Mouse (Mus musculus): Measurements from ENCODE around the gene Reps2. TPM values are rescaled to one million over a fixed set of nuclear protein-coding genes. Genes with fewer than 3 reads are reported as not detected.

Reps2 gene
- polyA plus RNA-seq (2014; fragmentation: Illumina TruSeq; extraction: RNeasy Lipid Tissue Mini Kit (QIAGEN cat#74804); ENCODE audit: low read depth, low replicate concordance) = 12.7 TPM

DNA sequence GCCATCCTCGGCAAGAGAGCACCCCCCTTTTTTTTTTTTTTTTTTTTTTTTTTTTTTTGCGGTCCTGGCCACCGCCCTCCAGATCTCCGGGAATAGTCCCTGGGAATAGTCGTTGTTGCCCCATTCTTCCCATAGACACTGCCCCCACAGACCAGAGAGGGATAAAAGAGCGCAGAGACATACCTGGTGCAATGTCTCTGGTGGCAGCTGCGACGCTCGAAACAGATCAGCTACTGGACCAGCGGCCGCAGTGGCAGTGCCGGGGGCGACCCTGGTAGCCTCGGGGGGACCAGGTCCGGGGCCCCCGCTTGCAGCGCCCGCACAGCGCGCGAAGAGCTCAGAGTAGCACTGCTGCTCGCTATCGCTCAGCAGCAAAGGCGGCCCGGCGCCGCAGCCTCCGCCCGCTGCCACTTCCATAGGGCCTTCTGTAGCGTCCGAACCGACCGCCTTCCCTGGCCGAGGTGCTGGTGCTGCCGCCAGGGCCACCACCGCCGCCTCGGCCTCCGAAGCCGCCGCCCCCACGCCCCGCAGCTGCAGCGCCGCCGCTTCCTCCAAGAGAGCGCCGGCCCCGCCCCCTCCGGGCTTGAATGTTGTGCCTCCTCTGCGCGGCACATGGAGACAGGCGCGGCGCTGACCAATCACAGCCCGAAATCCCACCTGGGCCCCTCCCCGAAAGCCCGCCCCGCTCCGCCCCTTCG, at the start of gene Reps2:
Gene Reps2 (minus strand): TSS at position 559 of the 698 bp plus-strand sequence.

Other genes with a start within 250 kb of the Reps2 start
- 348 TPM for gene Rbbp7, start 116.8 kb upstream of the Reps2 start, polyA plus RNA-seq (2014; fragmentation: Illumina TruSeq; extraction: RNeasy Lipid Tissue Mini Kit (QIAGEN cat#74804); ENCODE audit: low read depth, low replicate concordance)
- 21.8 TPM for gene Txlng, start 185.8 kb upstream of the Reps2 start, polyA plus RNA-seq (2014; fragmentation: Illumina TruSeq; extraction: RNeasy Lipid Tissue Mini Kit (QIAGEN cat#74804); ENCODE audit: low read depth, low replicate concordance)
- 99.8 TPM for gene Syap1, start 244.8 kb upstream of the Reps2 start, polyA plus RNA-seq (2014; fragmentation: Illumina TruSeq; extraction: RNeasy Lipid Tissue Mini Kit (QIAGEN cat#74804); ENCODE audit: low read depth, low replicate concordance)

Measured in adipose tissue, adult 10 weeks (tissue).